Mouse (Mus musculus): ENCODE data around the gene Vapb.

Gene Vapb

DNA sequence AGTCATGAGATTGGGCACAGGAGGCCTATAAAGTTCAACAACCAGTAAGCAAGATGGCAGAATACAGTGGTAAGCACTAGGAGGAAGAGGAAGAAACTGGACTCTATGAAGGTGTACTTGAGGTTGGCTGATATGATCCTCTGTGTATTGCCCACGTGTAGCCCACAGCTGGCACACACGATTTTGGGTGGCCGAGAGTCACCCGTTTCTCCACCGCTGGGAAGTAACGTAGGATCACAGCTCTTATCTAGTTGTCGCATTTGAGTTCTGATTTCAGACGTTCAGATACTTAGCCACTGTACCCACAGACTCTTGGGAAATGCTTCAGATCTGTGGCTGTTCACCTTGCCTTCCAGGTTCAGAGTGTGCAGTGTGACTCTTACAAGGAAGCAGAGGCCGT is 921 bp downstream of the Vapb start:
- no peak for DNase-seq (ENCODE audit: low spot score)

- DNase-seq (ENCODE audit: low spot score): no peak
These were observed 1.8 kb downstream of the Vapb start for GRCm38 (mm10) chr2:173739107-173739506.

- no peak for DNase-seq (ENCODE audit: low spot score)
These were observed 4.8 kb downstream of the Vapb start for GRCm38 (mm10) chr2:173742090-173742489.

DNA sequence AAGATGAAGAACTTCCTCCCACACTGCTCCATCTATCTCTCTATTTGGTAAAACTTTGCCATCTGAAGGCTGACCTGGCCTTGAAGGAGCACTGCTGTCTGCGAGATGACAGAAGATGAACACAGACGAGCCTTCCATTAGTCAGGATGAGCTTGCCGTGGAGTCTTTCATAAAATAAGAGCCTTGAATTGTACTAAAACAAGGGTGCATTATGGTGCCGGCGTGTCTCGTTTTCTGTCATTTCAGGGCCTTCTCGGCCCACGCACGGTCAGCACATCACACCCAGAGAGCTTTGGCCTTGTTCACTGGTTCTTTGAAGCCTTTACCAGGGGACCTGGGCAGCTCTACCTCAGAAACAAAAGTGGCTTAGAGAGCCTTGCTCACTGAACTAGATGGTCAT is 5.4 kb downstream of the Vapb start:
- no peak for DNase-seq (ENCODE audit: low spot score)

- DNase-seq (ENCODE audit: low spot score): no peak
These were observed 6.9 kb downstream of the Vapb start for GRCm38 (mm10) chr2:173744070-173744815.

DNA sequence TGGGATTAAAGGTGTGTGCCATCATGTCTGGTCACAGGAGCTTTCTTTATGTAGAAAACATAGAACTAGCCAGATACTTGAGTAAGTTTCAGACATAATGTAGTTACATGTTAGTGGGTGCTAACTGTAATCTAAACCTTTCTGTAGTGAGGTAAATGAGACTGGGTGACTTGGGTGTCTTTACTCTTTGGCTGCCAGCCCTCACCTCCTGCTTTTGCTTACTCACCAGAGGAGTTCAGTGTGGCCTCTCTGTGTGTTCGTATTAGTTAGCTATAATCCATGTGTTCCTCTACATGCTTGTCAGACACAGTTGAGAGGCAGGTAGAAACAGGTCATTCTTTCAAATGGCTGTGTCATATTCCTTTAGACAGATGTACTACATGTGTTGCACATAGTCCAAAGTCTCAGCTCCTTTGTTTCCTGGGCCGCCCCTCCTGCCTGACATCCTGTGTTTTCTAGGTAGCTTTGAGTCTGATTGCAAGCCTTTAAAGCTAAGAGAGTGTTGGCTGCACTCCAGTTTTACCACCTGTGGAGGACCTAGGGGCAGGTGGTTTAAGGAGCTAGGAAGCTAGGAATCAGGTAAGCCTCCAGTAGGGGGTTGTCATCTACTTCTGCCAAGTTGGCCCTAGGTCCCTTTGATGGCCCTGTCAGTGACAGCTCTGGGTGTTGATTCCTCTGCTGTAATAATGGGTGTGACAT is 11.8 kb downstream of the Vapb start:
- DNase-seq (ENCODE audit: low spot score): no peak

DNA sequence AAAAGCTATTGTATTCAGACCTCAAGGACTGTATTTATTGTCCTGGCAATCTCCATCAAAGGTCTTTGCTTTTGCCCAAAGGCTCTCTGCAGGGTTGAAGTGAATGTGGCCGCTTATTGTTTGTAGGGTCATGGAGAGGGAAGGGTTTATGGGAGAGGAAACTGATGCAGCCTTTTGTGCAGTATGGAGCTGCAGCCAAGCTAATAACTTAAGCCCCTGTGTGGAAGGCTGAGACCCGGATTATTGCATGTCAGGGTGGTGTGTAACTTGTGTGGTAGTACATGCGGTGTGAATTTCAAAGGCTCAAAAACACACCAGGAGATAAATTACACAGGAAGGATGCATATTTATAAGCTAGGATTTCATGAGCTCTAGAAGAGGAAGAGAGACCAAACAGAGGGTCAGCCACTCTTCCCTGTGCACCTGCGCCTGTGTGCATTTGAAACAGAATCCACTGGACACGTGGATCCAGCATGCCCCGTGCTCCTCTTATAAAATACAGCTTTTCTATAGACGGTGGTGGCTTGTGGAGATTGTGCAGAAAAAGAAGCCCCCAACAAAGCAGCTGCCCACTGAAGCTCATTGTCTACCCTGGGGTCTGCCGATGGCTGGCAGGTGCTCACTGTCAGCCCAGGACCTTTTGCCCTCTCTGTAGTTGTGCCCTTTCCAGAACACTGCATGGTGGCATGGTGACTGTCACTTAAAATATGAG is 18.3 kb downstream of the Vapb start:
- DNase-seq (ENCODE audit: low spot score): no peak

GRCm38 (mm10) chr2:173757624-173758155 is 20.4 kb downstream of the Vapb start:
- DNase-seq (ENCODE audit: low spot score): no peak

GRCm38 (mm10) chr2:173760607-173761006 is 23.3 kb downstream of the Vapb start:
- no peak for DNase-seq (ENCODE audit: low spot score)

DNA sequence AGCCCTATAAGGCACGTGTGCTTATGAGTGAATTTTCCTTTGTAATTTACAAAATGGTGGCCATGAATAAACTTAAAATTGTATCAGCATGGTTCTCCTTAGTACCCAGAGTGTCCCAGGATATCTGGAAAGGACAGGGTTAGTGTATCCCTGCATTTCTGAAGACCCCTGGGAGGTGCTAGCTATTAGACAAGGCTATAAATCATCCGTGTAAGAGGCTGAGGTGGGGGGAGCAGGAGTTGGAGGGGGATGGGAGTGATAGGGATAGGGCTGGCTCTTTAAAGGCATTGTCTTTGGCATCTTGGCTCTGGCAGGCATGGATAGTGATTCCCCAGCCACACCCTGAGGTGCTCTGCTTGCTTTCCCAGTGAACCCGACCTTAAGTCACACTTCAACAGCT is 27.3 kb downstream of the Vapb start:
- DNase-seq (ENCODE audit: low spot score): no peak

- DNase-seq (ENCODE audit: low spot score): no peak
These were observed 30.8 kb downstream of the Vapb start for GRCm38 (mm10) chr2:173767959-173768595.

GRCm38 (mm10) chr2:173769183-173769582 is 31.9 kb downstream of the Vapb start:
- DNase-seq (ENCODE audit: low spot score): no peak

- DNase-seq (ENCODE audit: low spot score): no peak
These were observed 33.3 kb downstream of the Vapb start for GRCm38 (mm10) chr2:173770620-173771019.

DNA sequence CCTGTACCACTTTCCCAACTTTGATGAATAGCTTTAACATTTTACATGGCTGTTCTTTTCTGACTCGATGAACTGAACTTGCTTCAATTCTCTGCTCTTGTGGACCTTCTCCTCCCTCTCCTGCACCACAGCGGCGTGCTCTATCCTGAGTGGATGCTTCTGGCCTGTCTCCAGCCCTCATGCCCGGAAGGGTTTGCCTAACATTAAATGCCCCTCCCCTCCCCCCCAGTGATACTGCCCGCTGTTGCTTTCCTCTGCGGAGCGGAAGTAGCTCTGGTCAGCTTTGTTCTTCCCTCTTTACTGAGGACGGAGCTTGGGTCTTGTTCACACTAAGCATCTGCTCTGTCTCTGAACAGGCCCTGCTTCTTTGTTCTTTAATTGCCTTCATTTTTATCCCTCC is 34.4 kb downstream of the Vapb start:
- no peak for DNase-seq (ENCODE audit: low spot score)

DNA sequence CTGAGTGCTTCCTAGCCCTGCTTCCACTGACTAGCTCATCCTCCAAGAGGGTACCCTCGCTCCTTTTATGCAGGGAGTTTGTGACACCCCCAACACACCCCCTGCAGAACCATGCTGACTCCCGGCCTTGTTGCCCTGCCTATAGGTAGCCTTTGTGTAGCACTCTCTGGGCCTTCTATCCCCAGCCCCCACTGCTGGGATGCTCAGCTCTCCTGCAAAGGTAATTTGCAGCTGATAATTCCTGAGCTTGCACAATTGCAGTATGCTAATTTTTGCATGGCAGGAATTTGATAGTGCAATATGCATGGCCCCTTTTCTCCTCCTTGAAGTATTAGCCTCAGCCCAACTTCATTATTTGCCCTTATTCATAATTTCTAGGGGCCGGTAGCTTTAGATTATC is 38.2 kb downstream of the Vapb start:
- no peak for DNase-seq (ENCODE audit: low spot score)

- DNase-seq (ENCODE audit: low spot score): no peak
These were observed 38.8 kb downstream of the Vapb start for GRCm38 (mm10) chr2:173776108-173776507.

DNA sequence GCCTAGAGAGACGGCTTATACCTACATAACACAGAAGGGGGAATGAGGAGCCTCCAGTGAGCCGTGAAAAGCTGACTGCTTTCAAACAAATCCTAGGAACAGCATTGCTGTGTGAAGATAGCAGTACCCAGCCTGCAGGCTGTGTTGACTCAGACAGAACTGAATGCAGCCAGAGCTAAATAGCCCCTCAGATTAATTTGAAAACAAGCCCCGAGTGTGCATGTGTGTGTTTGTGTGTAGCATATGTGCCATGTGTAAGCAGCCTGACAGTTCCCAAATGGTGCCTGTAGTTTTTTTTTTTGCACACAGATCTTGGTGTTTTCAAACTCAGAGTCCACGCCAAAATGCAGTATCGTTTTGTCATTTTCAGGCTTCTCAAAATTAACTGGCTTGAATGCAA is 43.6 kb downstream of the Vapb start:
- DNase-seq (ENCODE audit: low spot score): no peak

DNA sequence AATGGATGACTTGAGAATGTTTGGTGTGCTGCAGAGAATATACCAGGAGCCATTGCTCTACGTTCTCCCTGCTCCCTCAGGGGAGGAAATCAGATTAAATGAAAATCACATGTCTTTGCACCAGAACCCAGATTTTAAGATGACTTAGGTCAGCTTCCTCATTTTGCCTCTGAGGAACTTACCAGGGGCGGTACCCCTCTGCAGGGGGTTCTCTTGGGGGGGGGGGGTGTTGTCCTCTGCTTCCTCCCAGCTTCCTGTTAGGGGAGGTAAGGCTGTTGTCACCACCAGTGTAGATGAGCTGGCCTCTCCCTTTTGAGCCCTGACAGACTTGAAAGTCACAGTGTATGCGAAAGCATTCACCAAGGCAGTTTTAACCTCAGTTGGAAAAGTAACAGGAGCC is 47.1 kb downstream of the Vapb start:
- DNase-seq (ENCODE audit: low spot score): no peak

DNA sequence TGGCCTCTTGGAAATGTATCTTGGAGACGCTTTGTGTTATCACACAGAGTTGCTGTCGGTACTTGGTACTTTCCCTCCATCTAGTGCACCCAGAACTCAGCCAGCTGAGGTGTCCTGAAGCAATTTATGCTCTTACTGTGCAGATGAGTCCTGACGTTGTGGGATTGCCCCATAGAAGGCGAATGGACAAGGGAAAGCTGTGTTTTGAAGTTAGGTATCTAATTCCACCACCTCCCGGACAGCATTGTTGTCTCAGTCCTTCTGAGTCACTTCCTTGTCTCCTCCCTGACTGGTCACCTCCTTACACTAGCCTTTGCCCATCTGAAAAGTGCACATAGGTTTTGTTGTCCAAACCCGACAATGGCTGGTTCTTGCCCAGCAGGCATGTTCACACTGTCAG is 47.6 kb downstream of the Vapb start:
- DNase-seq (ENCODE audit: low spot score): no peak

DNA sequence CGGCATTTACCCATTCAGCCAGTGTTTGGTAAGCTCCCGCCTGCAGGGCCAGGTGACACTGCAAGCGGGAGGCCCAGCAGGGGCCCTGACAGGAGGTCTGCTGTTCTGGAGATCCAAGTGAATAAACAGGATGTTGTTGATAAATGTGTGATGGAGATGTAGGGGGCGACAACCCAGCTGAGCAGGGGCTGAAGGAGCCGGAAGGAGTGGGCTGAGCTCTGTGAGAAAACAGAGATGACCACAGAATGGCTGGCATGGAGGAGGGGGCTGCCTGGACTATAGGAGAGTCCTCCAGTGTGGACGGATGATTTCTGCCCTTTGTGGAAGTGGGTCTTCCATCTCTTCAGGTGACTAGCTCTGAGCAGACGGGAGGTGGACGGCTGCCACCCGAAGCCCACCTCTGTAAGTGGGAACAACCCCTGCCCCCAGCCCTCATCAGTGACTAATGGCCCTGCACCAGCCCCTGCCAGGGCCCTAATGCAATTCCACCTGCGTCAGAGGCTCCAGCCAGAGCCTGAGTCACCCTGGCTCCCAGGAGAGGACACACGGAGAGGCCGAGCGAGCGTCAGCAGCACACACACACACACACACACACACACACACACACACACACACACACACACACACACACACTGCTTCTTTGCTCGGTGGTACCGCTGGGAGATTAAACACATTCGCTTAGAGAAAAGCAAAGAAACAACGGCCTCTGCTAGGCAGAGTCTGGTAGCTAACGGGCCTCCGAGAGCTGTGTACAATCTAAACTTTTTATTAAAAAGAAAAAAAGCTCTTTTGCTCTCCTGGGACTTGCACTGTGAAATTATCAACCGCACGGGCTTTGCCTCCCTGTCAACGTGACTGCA is 52.9 kb downstream of the Vapb start:
- no peak for DNase-seq (ENCODE audit: low spot score)
